Mouse (Mus musculus) thymus, adult 2 months (tissue): ENCODE data around the gene Zfand3. TPM values are rescaled to one million over a fixed set of nuclear protein-coding genes. Genes with fewer than 3 reads are reported as not detected.

Experiments
- DNase-seq: peaks from one replicate; pipeline ENCODE4 v3.0.0; 2021
- H3K27ac ChIP-seq: fragments of 200-500 bp; 2 replicates; pipeline ENCODE4 v1.5.1; 2012; ENCODE audit warnings: low read length, control low read depth; ENCODE audit not compliant: control insufficient read depth, insufficient read depth
- H3K27me3 ChIP-seq: fragments of 200-500 bp; 2 replicates; pipeline ENCODE4 v1.6.1; 2012; ENCODE audit warnings: mild to moderate bottlenecking, low read length, moderate library complexity, mixed read lengths; ENCODE audit not compliant: control insufficient read depth, insufficient read depth
- H3K36me3 ChIP-seq: fragments of 200-500 bp; 2 replicates; pipeline ENCODE4 v1.6.1; 2012; ENCODE audit warnings: mild to moderate bottlenecking, low read length, moderate library complexity; ENCODE audit not compliant: control insufficient read depth, insufficient read depth
- H3K4me1 ChIP-seq: fragments of 200-500 bp; replicated peaks from 2 replicates; pipeline ENCODE4 v1.6.1; 2012; ENCODE audit warnings: low read length; ENCODE audit not compliant: control insufficient read depth, insufficient read depth
- H3K4me3 ChIP-seq: fragments of 200-500 bp; 2 replicates; pipeline ENCODE4 v1.5.1; 2012; ENCODE audit warnings: mild to moderate bottlenecking, low read length, control low read depth, moderate library complexity; ENCODE audit not compliant: control insufficient read depth, insufficient read depth
- CTCF ChIP-seq: fragments of 200-500 bp; IDR thresholded peaks from 2 replicates; pipeline ENCODE4 v1.5.1; 2012; ENCODE audit warnings: mild to moderate bottlenecking, control low read depth, low read length, moderate library complexity, borderline replicate concordance; ENCODE audit not compliant: control insufficient read depth, poor library complexity, insufficient read depth; ENCODE audit errors: extremely low read depth
- POLR2A ChIP-seq: fragments of 200-500 bp; IDR thresholded peaks from 2 replicates; pipeline ENCODE4 v1.6.1; 2012; ENCODE audit warnings: mild to moderate bottlenecking, low read length, control low read depth, moderate library complexity; ENCODE audit not compliant: control insufficient read depth, poor library complexity, insufficient read depth; ENCODE audit errors: extremely low read depth
- WGBS: fragments of 180-500 bp; shearing (Covaris S2); methylation state at CpG from one replicate; pipeline ENCODE4 v1.1.7; 2018; 5-methylcytosine and 5-hydroxymethylcytosine counted together
- polyA plus RNA-seq: library from polyadenylated mRNA; depleted of rRNA; stranded (reverse); fragments of >200 nt; gene quantifications from 2 replicates; pipeline ENCODE4 v1.2.3, GENCODE M21; 2012

Zfand3 gene
- polyA plus RNA-seq, 1 experiment = 75.6 TPM

DNA sequence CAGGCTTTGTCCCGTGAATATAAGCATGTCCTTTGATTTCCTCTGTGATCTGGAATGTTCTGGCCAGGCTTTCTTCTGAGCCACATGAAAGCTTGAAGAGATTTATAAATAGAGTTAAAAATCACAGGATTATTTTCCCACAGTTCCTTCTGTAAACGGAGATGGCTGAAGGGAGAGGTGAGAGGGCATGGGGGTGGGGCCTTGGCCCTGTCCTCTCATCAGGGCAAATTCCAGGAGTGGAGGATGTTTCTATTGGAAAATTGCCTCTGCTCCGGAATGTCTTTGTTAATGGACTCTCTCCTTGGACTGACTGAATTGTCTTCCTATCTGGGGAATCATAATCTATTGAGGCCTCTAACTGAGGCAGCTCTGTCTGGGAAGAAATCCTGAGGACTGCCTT lies 19.0 kb upstream of the Zfand3 start:
- H3K4me3 ChIP-seq = no peak overlapping the region
- no peak overlapping the region for H3K27ac ChIP-seq
- no peaks in the 10 kb centered on the region for H3K36me3 ChIP-seq
- H3K27me3 ChIP-seq = no peaks in the 10 kb centered on the region; the same call in 1 of the 2 replicates
- WGBS = 65% methylated on average over 3 of the region's 3 CpGs
- TF ChIP-seq POLR2A (no peak), CTCF (no peak)
- DNase-seq = no peak
- H3K4me1 ChIP-seq = no peaks in the 10 kb centered on the region

DNA sequence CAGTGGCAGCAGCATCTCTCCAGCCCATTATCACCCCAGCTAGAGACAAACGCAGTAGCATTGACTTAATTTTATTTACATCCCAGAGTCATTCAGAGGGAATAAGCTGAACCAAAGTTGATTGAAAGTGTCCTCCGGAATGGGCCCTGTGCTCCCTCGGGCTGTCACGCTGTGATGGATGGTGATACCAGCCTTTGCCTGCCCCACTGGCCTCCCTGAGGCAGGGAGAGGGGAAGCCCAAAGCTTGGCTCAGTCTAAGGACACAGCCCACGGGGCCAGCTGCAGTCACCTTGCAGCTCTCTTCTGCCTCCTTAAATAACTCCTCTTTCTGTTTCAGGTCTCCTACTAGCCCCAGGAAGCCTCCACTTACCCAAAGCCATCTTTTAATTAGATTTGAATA lies 16.4 kb upstream of the Zfand3 start:
- Histone ChIP-seq H3K27me3 (no peaks in the 10 kb centered on the region; the same call in 1 of the 2 replicates), H3K27ac (no peak overlapping the region), H3K4me1 (no peaks in the 10 kb centered on the region), H3K4me3 (no peak overlapping the region), H3K36me3 (no peaks in the 10 kb centered on the region)
- DNase-seq = no peak
- WGBS = 34% methylated on average over 5 of the region's 5 CpGs
- TF ChIP-seq POLR2A (no peak), CTCF (no peak)

DNA sequence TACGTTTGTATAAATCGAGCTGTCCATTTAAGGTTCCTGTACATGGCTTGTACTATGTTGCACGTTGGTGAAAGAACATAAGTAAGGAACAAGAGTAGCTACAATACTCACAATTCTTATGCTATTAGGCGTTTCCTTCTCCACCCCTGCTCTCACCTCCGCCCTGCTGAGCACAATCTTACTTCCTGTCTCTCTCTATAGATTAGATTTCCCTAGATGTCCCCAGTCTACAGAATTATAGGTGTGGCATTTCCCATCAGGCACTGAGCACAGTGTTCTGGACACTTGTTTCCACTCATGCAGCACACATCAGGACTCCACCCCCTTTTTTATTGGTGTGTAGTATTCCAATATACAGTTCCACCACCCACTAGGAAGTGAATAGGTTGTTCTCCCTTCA lies 14.9 kb upstream of the Zfand3 start:
- no peak for TF ChIP-seq POLR2A
- no peak for TF ChIP-seq CTCF
- Histone ChIP-seq H3K27me3 (no peaks in the 10 kb centered on the region), H3K4me1 (no peaks in the 10 kb centered on the region), H3K4me3 (no peak overlapping the region), H3K27ac (no peak overlapping the region), H3K36me3 (no peaks in the 10 kb centered on the region)
- 85% methylated on average over 5 of the region's 5 CpGs for WGBS
- no peak for DNase-seq

DNA sequence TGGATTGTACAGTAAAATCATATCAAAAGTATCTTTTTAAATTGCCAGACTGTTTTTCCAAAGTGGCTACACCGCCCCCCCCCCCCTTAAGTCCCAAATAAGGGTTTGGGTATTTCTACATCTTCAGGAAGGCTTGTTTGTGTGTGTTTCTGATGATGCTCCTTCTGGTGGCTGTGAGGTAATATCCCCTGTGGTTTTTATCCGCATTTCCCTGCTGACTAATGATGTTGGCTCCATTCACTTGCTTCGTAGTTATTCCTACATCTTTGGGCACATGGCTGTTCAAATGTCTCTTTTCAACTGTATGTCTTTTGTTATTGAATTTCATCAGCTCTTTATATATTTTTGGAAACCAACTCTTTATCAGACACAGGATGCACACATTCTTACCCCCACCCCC lies 14.4 kb upstream of the Zfand3 start:
- TF ChIP-seq CTCF = no peak
- no peak for TF ChIP-seq POLR2A
- Histone ChIP-seq H3K4me3 (no peak overlapping the region), H3K27ac (no peak overlapping the region), H3K27me3 (no peaks in the 10 kb centered on the region), H3K4me1 (no peaks in the 10 kb centered on the region), H3K36me3 (no peaks in the 10 kb centered on the region)
- WGBS = 94% methylated on average over 3 of the region's 3 CpGs
- DNase-seq = no peak

DNA sequence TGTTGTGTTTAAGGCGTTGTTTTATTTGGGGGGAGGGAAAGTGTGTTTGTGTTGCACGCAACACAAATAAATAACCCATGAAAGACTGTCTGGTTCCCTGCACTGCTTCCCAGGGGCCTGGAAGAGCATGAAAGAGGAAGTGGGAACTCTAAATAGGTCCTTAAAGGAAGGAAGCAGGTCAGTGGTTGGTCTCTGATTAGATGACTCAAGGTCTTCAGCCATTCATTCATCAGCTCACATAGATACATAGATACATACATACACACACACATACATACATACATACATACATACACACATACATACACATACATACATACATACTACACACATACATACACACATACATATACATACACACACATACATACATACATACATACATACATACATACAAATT lies 13.7 kb upstream of the Zfand3 start:
- no peaks in the 10 kb centered on the region for H3K27me3 ChIP-seq
- DNase-seq = no peak
- WGBS = 83% methylated on average over 2 of the region's 2 CpGs
- H3K4me3 ChIP-seq = no peak overlapping the region
- TF ChIP-seq CTCF (no peak), POLR2A (no peak)
- H3K36me3 ChIP-seq = no peaks in the 10 kb centered on the region
- no peaks in the 10 kb centered on the region for H3K4me1 ChIP-seq
- no peak overlapping the region for H3K27ac ChIP-seq

DNA sequence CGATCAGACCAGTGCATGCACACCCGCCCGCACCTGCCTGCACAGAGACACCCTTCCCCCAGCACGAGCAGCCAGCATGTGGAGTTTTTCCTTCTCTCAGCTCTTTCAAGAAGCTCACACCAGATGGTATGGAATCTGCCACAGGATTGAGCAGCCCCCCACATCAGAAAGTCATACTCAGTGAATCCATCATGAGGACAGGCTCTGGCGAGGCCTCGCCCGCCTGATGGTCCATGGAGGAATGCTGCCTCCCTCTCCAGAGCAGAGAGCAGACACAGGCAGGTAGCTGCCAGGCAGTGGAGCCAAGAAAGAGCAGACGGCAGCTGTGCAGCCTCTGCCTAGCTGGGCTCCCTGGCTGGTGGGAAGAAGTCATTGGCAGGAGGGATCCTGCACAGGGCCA lies 11.0 kb upstream of the Zfand3 start:
- Histone ChIP-seq H3K27ac (no peak overlapping the region), H3K36me3 (no peaks in the 10 kb centered on the region), H3K4me3 (no peak overlapping the region), H3K27me3 (no peaks in the 10 kb centered on the region), H3K4me1 (no peaks in the 10 kb centered on the region)
- no peak for DNase-seq
- 91% methylated on average over 8 of the region's 8 CpGs for whole genome bisulfite sequencing
- TF ChIP-seq POLR2A (no peak), CTCF (no peak)

DNA sequence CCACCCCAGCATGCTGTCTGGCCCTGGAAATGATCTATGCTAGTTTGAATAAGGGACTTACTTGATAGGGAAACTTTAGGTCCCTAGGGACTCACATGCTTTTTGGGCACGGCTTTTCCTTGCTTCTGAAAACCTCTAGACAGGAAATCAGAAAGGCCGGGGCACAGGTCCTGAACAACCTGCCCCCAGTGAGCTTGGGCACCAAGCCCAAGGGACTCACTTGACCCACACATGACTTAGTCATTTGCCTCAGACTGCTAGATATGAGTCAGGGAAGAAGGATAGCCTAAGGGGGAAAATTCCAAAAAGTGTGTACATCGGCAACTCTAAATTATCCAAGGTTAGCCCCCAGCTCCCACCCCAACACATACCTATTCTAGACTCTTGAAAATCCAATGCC lies 10.5 kb upstream of the Zfand3 start:
- DNase-seq = no peak
- Histone ChIP-seq H3K4me3 (no peak overlapping the region), H3K36me3 (no peaks in the 10 kb centered on the region), H3K4me1 (no peaks in the 10 kb centered on the region), H3K27ac (no peak overlapping the region), H3K27me3 (no peaks in the 10 kb centered on the region)
- TF ChIP-seq POLR2A (no peak), CTCF (no peak)
- whole genome bisulfite sequencing = 80% methylated on average over 3 of the region's 3 CpGs
